Mouse (Mus musculus) testis, adult 2 months (tissue): ENCODE results near the gene Kncn.

ENCODE experiments used
- CTCF ChIP-seq: fragments of 200-500 bp; IDR thresholded peaks from 2 replicates; pipeline ENCODE4 v1.5.1; 2012; ENCODE audit warnings: low read depth, mild to moderate bottlenecking, inconsistent platforms, low read length, moderate library complexity; ENCODE audit not compliant: control insufficient read depth, insufficient read depth, insufficient replicate concordance
- POLR2A ChIP-seq: fragments of 200-500 bp; IDR thresholded peaks from 2 replicates; pipeline ENCODE4 v1.6.1; 2012; ENCODE audit warnings: low read depth, mild to moderate bottlenecking, inconsistent platforms, low read length, moderate library complexity; ENCODE audit not compliant: control insufficient read depth

GRCm38 (mm10) chr4:115855100-115855499, 29.1 kb upstream of the Kncn start:
- TF ChIP-seq CTCF (no peak), POLR2A (no peak)
